Mouse (Mus musculus) heart, adult 18-20 months (tissue): ENCODE measurements around the gene B4galt3. TPM values are rescaled to one million over a fixed set of nuclear protein-coding genes. Genes with fewer than 3 reads are reported as not detected.
"Not testable (repeated sequence)": the region's sequence is repeated elsewhere in the genome, so short reads cannot be mapped to it uniquely, and the experiment has no call there.

Source experiments
- DNase-seq, 2 experiments: peaks; one replicate each; pipeline ENCODE4 v3.0.0; 2021 to 2022; ENCODE audit warnings: mixed read lengths in 1 of 2
- total RNA-seq, 2 experiments: library from RNA; stranded (reverse); gene quantifications; 2 replicates each; pipeline ENCODE4 v1.2.3; 2021

B4galt3 gene
- total RNA-seq, 2 experiments from 2014 or later: 18.7 to 19.6 TPM

- DNase-seq: peak in 1 of 2 experiments; percentile 14
Measured at GRCm38 (mm10) chr1:171283188-171284160, 13.3 kb downstream of the B4galt3 start.

- peak in 1 of 2 experiments; percentile 11 for DNase-seq
Measured at GRCm38 (mm10) chr1:171284491-171284890, 14.4 kb downstream of the B4galt3 start.

GRCm38 (mm10) chr1:171285096-171285892 lies 15.2 kb downstream of the B4galt3 start:
- DNase-seq: peak in 1 of 2 experiments; percentile 9

- DNase-seq: peak in 1 of 2 experiments; percentile 10
Measured at GRCm38 (mm10) chr1:171286517-171286916, 16.4 kb downstream of the B4galt3 start.

GRCm38 (mm10) chr1:171287136-171288081 lies 17.3 kb downstream of the B4galt3 start, which contains the start of gene Usp21:
Gene Usp21 (minus strand): TSS chr1:171287991.
- peak; percentile 93 to 96 for DNase-seq

- DNase-seq: no peak
Measured at GRCm38 (mm10) chr1:171288328-171288727, 18.2 kb downstream of the B4galt3 start.

- no peak for DNase-seq
Measured at GRCm38 (mm10) chr1:171293351-171293750, 23.2 kb downstream of the B4galt3 start.

- DNase-seq: no peak
Measured at GRCm38 (mm10) chr1:171293906-171294297, 23.8 kb downstream of the B4galt3 start.

- peak; percentile 91 to 93 for DNase-seq
Measured at GRCm38 (mm10) chr1:171294298-171295062, 24.4 kb downstream of the B4galt3 start, which contains the start of gene Ufc1. Gene Ufc1 (minus strand): TSS chr1:171295024.

GRCm38 (mm10) chr1:171295063-171295402 lies 24.9 kb downstream of the B4galt3 start:
- no peak for DNase-seq

GRCm38 (mm10) chr1:171298226-171298625 lies 28.1 kb downstream of the B4galt3 start:
- DNase-seq: no peak

- not testable (repeated sequence) for DNase-seq
Measured at GRCm38 (mm10) chr1:171306157-171306556, 36.0 kb downstream of the B4galt3 start.

GRCm38 (mm10) chr1:171309321-171309720 lies 39.2 kb downstream of the B4galt3 start:
- no peak for DNase-seq

GRCm38 (mm10) chr1:171319748-171320147 lies 49.6 kb downstream of the B4galt3 start:
- no peak for DNase-seq

GRCm38 (mm10) chr1:171320151-171320550 lies 50.0 kb downstream of the B4galt3 start:
- DNase-seq: no peak

- DNase-seq: peak in 1 of 2 experiments; percentile 42
Measured at GRCm38 (mm10) chr1:171321415-171321814, 51.3 kb downstream of the B4galt3 start.

GRCm38 (mm10) chr1:171322012-171322411 lies 51.9 kb downstream of the B4galt3 start:
- no peak for DNase-seq

GRCm38 (mm10) chr1:171325571-171325970 lies 55.4 kb downstream of the B4galt3 start:
- DNase-seq: no peak
